Mouse (Mus musculus): Measurements from ENCODE around the gene Fam214a. TPM values are rescaled to one million over a fixed set of nuclear protein-coding genes. Genes with fewer than 3 reads are reported as not detected.

Gene Fam214a
- polyA plus RNA-seq, 1 experiment from 2014 or later: 12.0 TPM

- no peak for ATAC-seq (ENCODE audit: borderline replicate concordance, extremely low read depth, low FRiP score, low TSS enrichment)
These were observed 33.1 kb downstream of the Fam214a start for GRCm38 (mm10) chr9:74985770-74986169.

DNA sequence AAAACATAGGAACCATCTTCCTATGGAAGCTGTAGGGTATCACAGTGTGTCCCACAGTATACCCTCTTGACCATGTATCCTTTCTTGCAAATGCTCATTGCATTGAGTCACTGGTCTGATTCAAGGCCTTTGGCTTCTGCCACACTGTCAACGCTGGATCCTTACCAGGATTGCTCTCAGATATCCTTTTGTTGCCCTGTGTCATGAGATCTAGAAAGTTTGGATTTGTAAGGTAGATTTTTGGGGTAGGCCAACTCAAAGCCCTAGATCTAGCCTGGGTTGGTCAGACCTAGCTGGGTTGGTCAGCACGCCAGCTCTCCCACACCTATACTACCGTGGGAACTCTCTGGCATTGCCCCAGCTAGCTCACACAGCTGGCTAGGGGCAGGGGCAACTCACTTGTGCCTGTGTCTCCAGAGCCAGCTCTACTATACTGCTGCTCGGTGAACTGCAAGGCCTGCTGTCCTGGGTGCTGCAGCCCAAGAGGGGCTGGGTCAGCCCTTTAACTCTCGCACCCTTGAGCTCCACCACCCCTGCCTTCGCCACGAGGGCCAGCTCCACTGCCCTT, 36.3 kb downstream of the Fam214a start:
- no peaks in the 10 kb centered on the region for H3K4me1 ChIP-seq

More at GRCm38 (mm10) chr9:74985770-74986169, 33.1 kb downstream of the Fam214a start:
- H3K27ac ChIP-seq: no peak overlapping the region
- H3K27me3 ChIP-seq: no peaks in the 10 kb centered on the region
- H3K4me3 ChIP-seq: no peak overlapping the region
- no peak overlapping the region for H3K9ac ChIP-seq
- H3K4me2 ChIP-seq: no peak overlapping the region
- H3K36me3 ChIP-seq: no peaks in the 10 kb centered on the region
- WGBS: 63% methylated on average over 2 of the region's 2 CpGs
- H3K4me1 ChIP-seq: no peaks in the 10 kb centered on the region
- no peaks in the 10 kb centered on the region for H3K9me3 ChIP-seq

DNA sequence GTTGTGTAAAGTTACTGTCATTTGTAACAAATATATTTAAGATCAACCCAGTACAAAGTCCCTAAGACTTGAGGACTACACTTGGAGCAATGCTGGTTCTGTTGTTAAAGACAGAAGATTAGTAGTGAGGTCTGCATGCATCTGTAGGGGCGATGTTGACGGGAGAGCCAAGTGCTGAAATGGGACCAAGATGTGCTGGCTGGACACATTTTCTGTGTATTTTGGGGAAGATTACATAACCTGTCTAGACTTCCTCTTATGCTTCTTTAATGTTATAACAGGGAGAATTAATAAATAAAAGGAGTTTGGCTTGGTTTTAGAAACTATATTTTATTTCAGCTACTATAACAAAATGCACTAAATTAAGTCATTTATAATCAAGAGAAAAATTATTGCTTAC, 37.3 kb downstream of the Fam214a start:
- no peaks in the 10 kb centered on the region for H3K27me3 ChIP-seq
- no peak overlapping the region for H3K4me3 ChIP-seq
- 93% methylated on average over 2 of the region's 2 CpGs for WGBS
- no peak for ATAC-seq (ENCODE audit: borderline replicate concordance, extremely low read depth, low FRiP score, low TSS enrichment)
- no peaks in the 10 kb centered on the region for H3K9me3 ChIP-seq
- H3K4me2 ChIP-seq: no peak overlapping the region
- H3K27ac ChIP-seq: no peak overlapping the region
- no peak overlapping the region for H3K9ac ChIP-seq
- no peaks in the 10 kb centered on the region for H3K4me1 ChIP-seq
- no peaks in the 10 kb centered on the region for H3K36me3 ChIP-seq

More for the DNA sequence above, 36.3 kb downstream of the Fam214a start:
- WGBS: 85% methylated on average over 7 of the region's 7 CpGs
- H3K36me3 ChIP-seq: no peaks in the 10 kb centered on the region
- no peak overlapping the region for H3K4me2 ChIP-seq
- H3K9me3 ChIP-seq: no peaks in the 10 kb centered on the region
- H3K27me3 ChIP-seq: no peaks in the 10 kb centered on the region
- H3K4me3 ChIP-seq: no peak overlapping the region
- no peak overlapping the region for H3K27ac ChIP-seq
- no peak for ATAC-seq (ENCODE audit: borderline replicate concordance, extremely low read depth, low FRiP score, low TSS enrichment)
- H3K9ac ChIP-seq: no peak overlapping the region

GRCm38 (mm10) chr9:74994611-74995257, 42.0 kb downstream of the Fam214a start:
- Histone ChIP-seq H3K4me3 (no peak overlapping the region), H3K4me2 (no peak overlapping the region), H3K4me1 (no peaks in the 10 kb centered on the region), H3K27me3 (no peaks in the 10 kb centered on the region), H3K9ac (no peak overlapping the region), H3K27ac (no peak overlapping the region), H3K9me3 (no peaks in the 10 kb centered on the region), H3K36me3 (no peaks in the 10 kb centered on the region)
- WGBS: 82% methylated on average over 10 of the region's 10 CpGs
- no peak for ATAC-seq (ENCODE audit: borderline replicate concordance, extremely low read depth, low FRiP score, low TSS enrichment)

- Histone ChIP-seq H3K4me1 (peaks cover 6% of the 10 kb centered on the region), H3K9me3 (no peaks in the 10 kb centered on the region), H3K36me3 (no peaks in the 10 kb centered on the region), H3K27ac (no peak overlapping the region), H3K4me3 (no peak overlapping the region), H3K4me2 (no peak overlapping the region), H3K9ac (no peak overlapping the region), H3K27me3 (no peaks in the 10 kb centered on the region)
- 64% methylated on average over 2 of the region's 2 CpGs for WGBS
- no peak for ATAC-seq (ENCODE audit: borderline replicate concordance, extremely low read depth, low FRiP score, low TSS enrichment)
These were observed 43.7 kb downstream of the Fam214a start for GRCm38 (mm10) chr9:74996349-74996748.

GRCm38 (mm10) chr9:74997976-74998375, 45.3 kb downstream of the Fam214a start:
- no peaks in the 10 kb centered on the region for H3K36me3 ChIP-seq
- no peaks in the 10 kb centered on the region for H3K9me3 ChIP-seq
- no peak for ATAC-seq (ENCODE audit: borderline replicate concordance, extremely low read depth, low FRiP score, low TSS enrichment)
- no peak overlapping the region for H3K9ac ChIP-seq
- H3K4me2 ChIP-seq: no peak overlapping the region
- H3K4me3 ChIP-seq: no peak overlapping the region
- H3K27ac ChIP-seq: no peak overlapping the region
- peaks cover 17% of the 10 kb centered on the region for H3K4me1 ChIP-seq
- H3K27me3 ChIP-seq: no peaks in the 10 kb centered on the region

- no peaks in the 10 kb centered on the region for H3K36me3 ChIP-seq
- no peak overlapping the region for H3K4me2 ChIP-seq
- peaks cover 17% of the 10 kb centered on the region for H3K4me1 ChIP-seq
- no peak for ATAC-seq (ENCODE audit: borderline replicate concordance, extremely low read depth, low FRiP score, low TSS enrichment)
- H3K27me3 ChIP-seq: no peaks in the 10 kb centered on the region
- no peak overlapping the region for H3K4me3 ChIP-seq
- H3K9ac ChIP-seq: no peak overlapping the region
- no peaks in the 10 kb centered on the region for H3K9me3 ChIP-seq
- 64% methylated on average over 6 of the region's 6 CpGs for WGBS
- peak overlapping the region; percentile 32 for H3K27ac ChIP-seq
These were observed 48.3 kb downstream of the Fam214a start for GRCm38 (mm10) chr9:75001006-75001405.

DNA sequence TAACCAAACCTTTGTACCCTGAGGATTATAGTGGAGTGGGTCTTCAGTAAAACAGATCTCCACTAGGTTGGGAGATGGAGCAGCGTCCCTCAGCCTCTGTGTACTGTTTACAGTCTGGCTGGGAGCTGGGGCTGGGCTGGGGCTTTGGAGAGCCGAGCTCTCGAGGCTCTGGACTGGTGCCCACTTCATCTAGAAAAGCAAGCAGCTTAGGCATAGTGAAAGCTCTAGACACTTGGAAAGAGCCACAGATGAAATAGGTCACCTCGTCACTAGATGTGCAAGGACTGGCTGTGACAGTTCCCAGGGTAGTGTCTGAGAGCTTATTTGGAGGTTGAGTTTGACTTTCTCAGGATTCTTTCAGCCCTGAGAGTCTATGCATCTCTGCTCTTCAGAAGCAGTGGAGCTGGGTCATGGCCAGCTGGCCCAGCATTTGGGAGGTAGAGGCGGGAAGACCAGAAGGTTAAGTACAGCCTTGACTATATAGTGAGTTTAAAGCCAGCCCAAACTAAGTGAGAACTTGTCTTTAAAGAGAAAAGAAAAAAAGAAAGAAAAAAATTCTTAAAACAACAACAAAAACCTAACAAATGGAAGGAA, 49.0 kb downstream of the Fam214a start:
- Histone ChIP-seq H3K4me1 (peaks cover 17% of the 10 kb centered on the region), H3K9me3 (no peaks in the 10 kb centered on the region), H3K4me2 (peak overlapping the region; percentile 22; the same call in 1 of the 2 replicates), H3K27ac (peak overlapping the region; percentile 32), H3K4me3 (no peak overlapping the region), H3K36me3 (no peaks in the 10 kb centered on the region), H3K9ac (no peak overlapping the region), H3K27me3 (no peaks in the 10 kb centered on the region)
- WGBS: 16% methylated on average over 5 of the region's 5 CpGs
- peak; percentile 85; the same call in 1 of the 2 replicates for ATAC-seq (ENCODE audit: borderline replicate concordance, extremely low read depth, low FRiP score, low TSS enrichment)

DNA sequence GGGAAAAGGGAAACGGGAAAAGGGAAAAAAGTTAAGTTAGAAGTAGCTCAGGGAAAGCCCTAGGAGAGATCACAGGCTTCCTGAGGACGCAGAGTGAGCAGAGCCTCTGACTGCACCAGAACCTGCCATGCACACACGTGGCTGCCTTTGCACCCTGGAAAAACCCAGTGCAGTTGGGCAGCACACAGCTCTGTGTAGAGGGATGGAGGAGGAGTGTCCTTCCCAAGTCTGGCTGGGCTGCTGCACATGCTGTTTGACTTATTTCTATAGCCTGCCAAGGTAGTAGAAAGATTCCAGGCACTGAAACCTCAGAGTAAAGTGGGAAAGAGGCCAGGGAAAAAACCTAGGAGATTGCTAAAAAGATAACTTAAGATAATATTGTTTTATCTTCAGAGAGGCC, 49.6 kb downstream of the Fam214a start:
- H3K9me3 ChIP-seq: no peaks in the 10 kb centered on the region

GRCm38 (mm10) chr9:75004203-75004602, 51.5 kb downstream of the Fam214a start:
- Histone ChIP-seq H3K36me3 (no peaks in the 10 kb centered on the region), H3K27me3 (no peaks in the 10 kb centered on the region)

More for the DNA sequence above, 49.6 kb downstream of the Fam214a start:
- Histone ChIP-seq H3K4me2 (no peak overlapping the region), H3K4me3 (no peak overlapping the region), H3K4me1 (peaks cover 17% of the 10 kb centered on the region), H3K36me3 (no peaks in the 10 kb centered on the region), H3K27ac (no peak overlapping the region), H3K27me3 (no peaks in the 10 kb centered on the region), H3K9ac (no peak overlapping the region)
- 58% methylated on average over 3 of the region's 3 CpGs for WGBS
- 0 out of 2 replicates have a peak, but pooled peaks have one; percentile 52 for ATAC-seq (ENCODE audit: borderline replicate concordance, extremely low read depth, low FRiP score, low TSS enrichment)

GRCm38 (mm10) chr9:75016591-75016990, 63.9 kb downstream of the Fam214a start:
- 94% methylated on average over 2 of the region's 2 CpGs for WGBS
- H3K4me1 ChIP-seq: no peaks in the 10 kb centered on the region
- H3K27ac ChIP-seq: no peak overlapping the region
- H3K36me3 ChIP-seq: peaks cover 7% of the 10 kb centered on the region; the same call in 1 of the 2 replicates
- no peaks in the 10 kb centered on the region for H3K9me3 ChIP-seq
- no peaks in the 10 kb centered on the region for H3K27me3 ChIP-seq
- no peak overlapping the region for H3K4me2 ChIP-seq
- no peak overlapping the region for H3K4me3 ChIP-seq
- ATAC-seq (ENCODE audit: borderline replicate concordance, extremely low read depth, low FRiP score, low TSS enrichment): no peak
- H3K9ac ChIP-seq: no peak overlapping the region

More at GRCm38 (mm10) chr9:75004203-75004602, 51.5 kb downstream of the Fam214a start:
- Histone ChIP-seq H3K4me2 (no peak overlapping the region), H3K9me3 (no peaks in the 10 kb centered on the region), H3K9ac (no peak overlapping the region), H3K4me1 (peaks cover 17% of the 10 kb centered on the region), H3K4me3 (no peak overlapping the region), H3K27ac (no peak overlapping the region)
- WGBS: 86% methylated on average over 10 of the region's 10 CpGs
- no peak for ATAC-seq (ENCODE audit: borderline replicate concordance, extremely low read depth, low FRiP score, low TSS enrichment)

GRCm38 (mm10) chr9:75019181-75019580, 66.5 kb downstream of the Fam214a start:
- no peaks in the 10 kb centered on the region for H3K27me3 ChIP-seq
- no peaks in the 10 kb centered on the region for H3K4me1 ChIP-seq
- no peak overlapping the region for H3K4me3 ChIP-seq
- no peak overlapping the region for H3K9ac ChIP-seq
- ATAC-seq (ENCODE audit: borderline replicate concordance, extremely low read depth, low FRiP score, low TSS enrichment): no peak
- H3K4me2 ChIP-seq: no peak overlapping the region
- H3K27ac ChIP-seq: no peak overlapping the region
- 88% methylated on average over 6 of the region's 6 CpGs for WGBS
- no peaks in the 10 kb centered on the region for H3K9me3 ChIP-seq
- peaks cover 7% of the 10 kb centered on the region; the same call in 1 of the 2 replicates for H3K36me3 ChIP-seq
